Mouse (Mus musculus): ENCODE data around the gene Rangap1.

DNA sequence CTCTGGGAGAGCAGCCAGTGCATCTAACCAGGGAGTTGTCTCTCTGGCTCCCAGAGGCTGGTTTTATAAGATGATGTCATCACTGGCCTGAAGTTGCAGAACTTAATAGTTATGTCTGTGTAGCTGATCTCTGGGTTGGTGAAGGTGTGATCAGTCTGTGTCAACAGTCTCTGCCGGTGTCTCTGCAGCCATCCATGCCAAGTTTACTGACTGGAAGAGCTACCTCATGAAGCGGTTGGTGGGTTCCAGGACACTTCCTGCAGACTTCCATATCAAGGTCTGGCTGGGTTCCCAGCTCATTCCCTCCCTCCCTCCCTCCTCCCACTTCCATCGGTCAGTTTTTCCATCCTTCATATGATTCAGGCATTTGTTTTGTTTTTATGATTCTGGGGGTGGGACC, 68.7 kb downstream of the Rangap1 start:
- TF ChIP-seq CTCF (IDR thresholded peaks at IDR 0.05; ENCODE audit: low read depth) = no peak
- TF ChIP-seq EP300 (IDR thresholded peaks at IDR 0.05; ENCODE audit: low read depth) = no peak
